Comparison of ENCODE assay signal across 9 mouse cellular contexts in the genomic region with DNA sequence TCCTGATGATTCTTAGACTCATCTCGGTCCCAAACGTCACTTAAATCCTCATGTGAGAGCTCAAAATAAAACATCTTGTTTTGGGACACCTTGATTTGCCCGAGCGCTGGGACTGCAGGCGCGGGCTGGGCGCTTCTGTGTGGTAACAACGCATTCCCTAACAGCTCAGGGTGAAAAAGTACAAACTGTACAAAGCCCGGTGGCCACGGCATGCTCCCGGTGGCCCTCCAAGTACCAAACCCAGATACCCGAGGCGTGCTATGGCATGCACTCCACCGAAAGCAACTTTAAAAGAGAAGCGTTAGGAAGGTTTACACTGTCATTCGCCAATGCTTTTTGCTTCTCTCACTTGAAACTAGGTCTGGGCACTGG. TPM values are rescaled to one million over a fixed set of nuclear protein-coding genes. Genes with fewer than 3 reads are reported as not detected.
A peak's percentile ranks its signal among the peaks of the same experiment; 100 is the strongest.
DNase-seq lines count a peak whose midpoint lies in the region; ATAC-seq and TF ChIP-seq lines count a peak whose summit lies in the region.
"Had no signal": no experiment of that assay in that cellular context is flagged by ENCODE, and none has a peak within 500 bp of the region (broad histone marks: within the 10 kb centered on the region; RNA-seq: fewer than 3 reads in every experiment).

No protein-coding gene starts in this region.

- peak overlapping the region; percentile 85 for H3K9ac ChIP-seq in heart, embryonic 13.5 days
- peak overlapping the region; percentile 43 for H3K9ac ChIP-seq in hindbrain, postnatal 0 days (replicated peaks; ENCODE audit: low read length)
- H3K9ac ChIP-seq in midbrain, embryonic 11.5 days (ENCODE audit: low read length): no peak overlapping the region

- H3K4me3 ChIP-seq in heart, embryonic 13.5 days: peak overlapping the region; percentile 73
- H3K4me3 ChIP-seq in embryonic facial prominence, embryonic 10.5 days: peak overlapping the region; percentile 61
- peak overlapping the region; percentile 44 for H3K4me3 ChIP-seq in hindbrain, postnatal 0 days (ENCODE audit: low read length)
- H3K4me3 ChIP-seq in midbrain, embryonic 11.5 days (ENCODE audit: low read depth, low read length): peak overlapping the region; percentile 45

- WGBS in heart, embryonic 13.5 days: 7% methylated on average over 16 of the region's 16 CpGs
- WGBS in embryonic facial prominence, embryonic 10.5 days: 14% methylated on average over 16 of the region's 16 CpGs
- 12% methylated on average over 16 of the region's 16 CpGs for WGBS in hindbrain, postnatal 0 days
- 13% methylated on average over 16 of the region's 16 CpGs for WGBS in midbrain, embryonic 11.5 days

- H3K27me3 ChIP-seq in heart, embryonic 13.5 days (replicated peaks): peaks cover 73% of the 10 kb centered on the region
- peaks cover 84% of the 10 kb centered on the region for H3K27me3 ChIP-seq in embryonic facial prominence, embryonic 10.5 days (replicated peaks; ENCODE audit: low read depth, poor library complexity, severe bottlenecking)
- H3K27me3 ChIP-seq in hindbrain, postnatal 0 days (ENCODE audit: insufficient read depth, low read length): peaks cover 30% of the 10 kb centered on the region
- H3K27me3 ChIP-seq in midbrain, embryonic 11.5 days (ENCODE audit: control insufficient read depth, insufficient read depth, low read length): peaks cover 50% of the 10 kb centered on the region

- H3K4me1 ChIP-seq in heart, embryonic 13.5 days: peaks cover 47% of the 10 kb centered on the region
- H3K4me1 ChIP-seq in embryonic facial prominence, embryonic 10.5 days: peaks cover 16% of the 10 kb centered on the region
- peaks cover 16% of the 10 kb centered on the region; the same call in 1 of the 2 replicates for H3K4me1 ChIP-seq in hindbrain, postnatal 0 days (ENCODE audit: insufficient read depth, low read length)
- H3K4me1 ChIP-seq in midbrain, embryonic 11.5 days (ENCODE audit: control insufficient read depth, insufficient read depth, low read length): peaks cover 7% of the 10 kb centered on the region; the same call in 1 of the 2 replicates

- TF ChIP-seq CTCF in hindbrain, postnatal 0 days (IDR thresholded peaks at IDR 0.05; ENCODE audit: low read depth): no peak

- no peak overlapping the region for H3K27ac ChIP-seq in heart, embryonic 13.5 days (replicated peaks)
- no peak overlapping the region for H3K27ac ChIP-seq in embryonic facial prominence, embryonic 10.5 days (replicated peaks)
- H3K27ac ChIP-seq in hindbrain, postnatal 0 days: no peak overlapping the region
- no peak overlapping the region for H3K27ac ChIP-seq in midbrain, embryonic 11.5 days (ENCODE audit: low read depth, low read length)

- peak overlapping the region; percentile 96 for H3K4me2 ChIP-seq in heart, embryonic 13.5 days
- H3K4me2 ChIP-seq in hindbrain, postnatal 0 days (ENCODE audit: low read depth, low read length): peak overlapping the region; percentile 64
- peak overlapping the region; percentile 54 for H3K4me2 ChIP-seq in midbrain, embryonic 11.5 days

- no peaks in the 10 kb centered on the region for H3K36me3 ChIP-seq in heart, embryonic 13.5 days
- H3K36me3 ChIP-seq in embryonic facial prominence, embryonic 10.5 days (replicated peaks): no peaks in the 10 kb centered on the region
- no peaks in the 10 kb centered on the region for H3K36me3 ChIP-seq in hindbrain, postnatal 0 days (ENCODE audit: insufficient read depth, low read length)
- no peaks in the 10 kb centered on the region for H3K36me3 ChIP-seq in midbrain, embryonic 11.5 days (ENCODE audit: control insufficient read depth, insufficient read depth, low read length)

- H3K9me3 ChIP-seq in heart, embryonic 13.5 days: no peaks in the 10 kb centered on the region
- no peaks in the 10 kb centered on the region for H3K9me3 ChIP-seq in embryonic facial prominence, embryonic 10.5 days
- no peaks in the 10 kb centered on the region for H3K9me3 ChIP-seq in hindbrain, postnatal 0 days (ENCODE audit: low read length)
- H3K9me3 ChIP-seq in midbrain, embryonic 11.5 days (ENCODE audit: control insufficient read depth, low read length): no peaks in the 10 kb centered on the region

- ATAC-seq in heart, embryonic 13.5 days (ENCODE audit: extremely low read depth, insufficient number of reproducible peaks, low FRiP score, low TSS enrichment): no peak
- 0 out of 2 replicates have a peak, but pooled peaks have one; percentile 5 for ATAC-seq in hindbrain, postnatal 0 days
- no peak for ATAC-seq in midbrain, embryonic 11.5 days (ENCODE audit: low FRiP score)
- ATAC-seq in granulocyte monocyte progenitor cell, adult 5-6 weeks (replicated peaks; ENCODE audit: poor library complexity, severe bottlenecking): no peak

- no peak for DNase-seq in heart, adult 8-10 months (ENCODE audit: low spot score)
- no peak for DNase-seq in embryonic facial prominence, embryonic 10.5 days (ENCODE audit: low spot score)
- no peak for DNase-seq in hindbrain, postnatal 0 days (ENCODE audit: low spot score)
- DNase-seq in midbrain, embryonic 11.5 days (ENCODE audit: low spot score, missing footprints): peak; percentile 82
- no peak for DNase-seq in spleen, postnatal 4 days (ENCODE audit: low spot score in 2 of 2)
- no peak for DNase-seq in adrenal gland, postnatal 4 days (ENCODE audit: low spot score in 2 of 2)

RNA-seq across cellular contexts. Expression of a gene that starts 0.5 kb away (rescaled TPM):
- 52.9 and 65.4 TPM in 2 replicates for polyA plus RNA-seq in heart, embryonic 13.5 days (2015; fragmentation: Nextera tagmentation; extraction: Ambion mirVana)
- total RNA-seq in heart, adult 8-10 months (2022): 100 to 1,000 TPM in 3 of 4 experiments, 10 to 100 TPM in 1; 96.9 to 118 (median 112) TPM
- 3.2 and 3.3 TPM in 2 replicates for polyA plus RNA-seq in embryonic facial prominence, embryonic 10.5 days (2016; fragmentation: Nextera tagmentation; extraction: Ambion mirVana)
- total RNA-seq in hindbrain, postnatal 0 days (2014; rRNA removed): 58.0 and 58.7 TPM in 2 replicates
- polyA plus RNA-seq in hindbrain, postnatal 0 days (2015; fragmentation: Nextera tagmentation; extraction: Ambion mirVana): 49.4 and 55.0 TPM in 2 replicates
- 2.7 and 3.5 TPM in 2 replicates for polyA plus RNA-seq in midbrain, embryonic 11.5 days (2014; fragmentation: Nextera tagmentation; extraction: Ambion mirVana)
- not detected in 2 replicates for total RNA-seq in granulocyte monocyte progenitor cell, adult 5-6 weeks (2014; fragmentation: Nextera tagmentation)
- not detected in 2 replicates for total RNA-seq in granulocyte monocyte progenitor cell, adult 5-6 weeks (2017)
- total RNA-seq in adrenal gland, postnatal 4 days (2021): 10 to 100 TPM; 52.9 to 66.2 TPM
- total RNA-seq: CH12.LX had no signal

Comparison
In these comparisons a context has a peak if more than half of its experiments do, and no peak if none do; other contexts are left out.
1. RNA of a gene that starts 0.5 kb away (total RNA-seq): 96.9 to 118 TPM in heart, adult 8-10 months, 52.9 to 66.2 TPM in adrenal gland, postnatal 4 days and 58.0 to 58.7 TPM in hindbrain, postnatal 0 days; not detected in granulocyte monocyte progenitor cell, adult 5-6 weeks; every median in the first group is over 10 times any median in the second.
2. Peak in every context shown above with its lines, with median percentiles within 50 percentile points of each other: H3K4me2 ChIP-seq and H3K4me3 ChIP-seq.